Mouse (Mus musculus): ENCODE results near the gene Foxi1. TPM values are rescaled to one million over a fixed set of nuclear protein-coding genes. Genes with fewer than 3 reads are reported as not detected.

Gene Foxi1
- polyA plus RNA-seq, 1 experiment from 2014 or later, result not detected

DNA sequence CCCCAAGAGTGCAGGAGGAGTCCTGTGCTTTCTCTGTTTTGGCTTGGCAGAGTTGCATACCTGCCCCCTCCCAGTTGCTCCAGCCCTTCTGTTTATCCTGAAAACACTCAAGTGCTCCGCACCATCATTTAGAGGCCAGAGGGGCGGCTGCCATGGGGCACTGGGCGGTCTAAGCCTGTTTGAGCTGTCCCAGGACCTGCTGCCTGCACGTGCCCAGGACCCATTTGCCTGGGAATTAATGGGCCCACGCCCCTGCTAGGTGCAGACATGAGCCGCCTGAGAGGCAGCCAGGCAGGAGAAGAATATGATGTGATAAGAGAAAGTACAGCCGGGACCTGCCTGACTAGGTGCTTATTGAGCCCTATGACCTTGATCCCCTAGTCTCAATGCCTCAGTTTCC, 52.7 kb downstream of the Foxi1 start:
- no peak overlapping the region for H3K9ac ChIP-seq
- H3K9me3 ChIP-seq (replicated peaks), result no peaks in the 10 kb centered on the region
- no peak overlapping the region for H3K4me3 ChIP-seq
- WGBS, result 55% methylated on average over 7 of the region's 7 CpGs
- H3K36me3 ChIP-seq, result no peaks in the 10 kb centered on the region
- ATAC-seq (replicated peaks; ENCODE audit: insufficient number of reproducible peaks, insufficient read depth, low FRiP score, low read depth), result no peak
- no peak overlapping the region for H3K27ac ChIP-seq
- no peaks in the 10 kb centered on the region; the same call in 1 of the 2 replicates for H3K27me3 ChIP-seq
- no peaks in the 10 kb centered on the region for H3K4me1 ChIP-seq (replicated peaks)
- no peak overlapping the region for H3K4me2 ChIP-seq

Other genes with a start within 250 kb of the Foxi1 start
- gene Kcnmb1, start 245.1 kb downstream of the Foxi1 start, polyA plus RNA-seq (2015; fragmentation: Nextera tagmentation; extraction: Ambion mirVana), result 1.3 and 1.5 TPM in 2 replicates
- gene Kcnip1, start 214.9 kb downstream of the Foxi1 start, polyA plus RNA-seq (2015; fragmentation: Nextera tagmentation; extraction: Ambion mirVana), result 0.80 TPM in 1 of 2 replicates, not detected in the other
- gene Lcp2, start 161.2 kb downstream of the Foxi1 start, polyA plus RNA-seq (2015; fragmentation: Nextera tagmentation; extraction: Ambion mirVana), result 2.3 and 6.4 TPM in 2 replicates
- not detected in 2 replicates for gene 4930469K13Rik, start 109.5 kb downstream of the Foxi1 start, polyA plus RNA-seq (2015; fragmentation: Nextera tagmentation; extraction: Ambion mirVana)
- gene Fam196b, start 106.7 kb upstream of the Foxi1 start, polyA plus RNA-seq (2015; fragmentation: Nextera tagmentation; extraction: Ambion mirVana), result 0.13 and 0.18 TPM in 2 replicates

Measured in heart, embryonic 15.5 days (tissue).